Mouse (Mus musculus) erythroblast, embryonic 14.5 days (primary cell): Measurements from ENCODE around the gene Fgfr2.

ENCODE experiments used
- GATA1 ChIP-seq: IDR thresholded peaks from 2 replicates; pipeline ENCODE4 v1.6.1; 2012; ENCODE audit warnings: low read length, inconsistent platforms, mixed read lengths
- TAL1 ChIP-seq: IDR thresholded peaks from 3 replicates; pipeline ENCODE4 v1.6.1; 2012; ENCODE audit warnings: low read length, inconsistent platforms, mixed read lengths

DNA sequence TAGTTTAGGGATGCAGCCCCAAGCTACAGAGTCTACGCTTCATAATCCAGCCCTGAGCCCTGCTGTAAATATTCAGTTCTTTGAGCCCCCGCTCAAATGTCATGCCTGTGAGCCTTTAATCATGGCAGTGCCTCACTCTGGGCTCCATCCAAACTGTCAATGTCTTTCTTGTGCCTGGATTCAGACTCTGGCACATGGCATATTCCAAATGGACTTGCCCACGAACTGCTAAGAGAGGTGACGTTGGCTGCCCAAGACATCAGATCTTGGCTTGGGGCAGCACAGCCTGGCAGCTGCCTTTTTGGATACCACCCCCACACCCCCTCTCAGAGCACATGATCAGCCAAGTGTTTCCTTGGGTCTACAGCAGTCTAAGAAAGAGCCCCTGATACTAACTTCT is 2902.5 kb downstream of the Fgfr2 start:
- TF ChIP-seq GATA1 (no peak), TAL1 (no peak)
